Mouse (Mus musculus) small intestine, adult 2 months (tissue): ENCODE measurements around the gene Tfg.

Experiments
- CTCF ChIP-seq: fragments of 200-500 bp; IDR thresholded peaks from 2 replicates; pipeline ENCODE4 v1.5.1; 2012; ENCODE audit warnings: low read depth, mild to moderate bottlenecking, control low read depth, inconsistent platforms, low read length, moderate library complexity, mixed read lengths; ENCODE audit not compliant: insufficient replicate concordance, insufficient read length; ENCODE audit errors: extremely low read depth
- POLR2A ChIP-seq: fragments of 200-500 bp; IDR thresholded peaks from 2 replicates; pipeline ENCODE4 v1.6.1; 2012; ENCODE audit warnings: low read depth, mild to moderate bottlenecking, control low read depth, inconsistent platforms, low read length, moderate library complexity

DNA sequence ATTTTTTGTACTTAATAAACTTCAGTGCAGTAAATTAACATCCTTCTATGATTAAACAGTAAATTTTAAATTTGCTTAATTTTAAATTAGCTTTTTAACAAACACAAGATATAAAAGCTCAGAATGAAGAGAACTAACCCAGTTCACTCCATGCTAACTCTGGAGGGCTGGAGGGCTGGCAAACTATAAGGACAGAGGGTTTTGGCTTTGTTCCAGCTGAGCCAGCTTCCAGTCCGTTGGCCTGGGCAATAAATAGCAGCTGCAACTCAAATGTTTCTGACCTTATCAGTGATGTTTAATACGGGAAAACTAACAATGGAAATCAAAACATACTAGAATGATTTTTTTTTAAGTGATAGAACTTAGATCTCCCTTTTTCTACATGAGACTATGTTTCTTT is 72.0 kb downstream of the Tfg start:
- TF ChIP-seq POLR2A (no peak), CTCF (no peak)
